Mouse (Mus musculus): ENCODE data around the gene Rsph14.

DNA sequence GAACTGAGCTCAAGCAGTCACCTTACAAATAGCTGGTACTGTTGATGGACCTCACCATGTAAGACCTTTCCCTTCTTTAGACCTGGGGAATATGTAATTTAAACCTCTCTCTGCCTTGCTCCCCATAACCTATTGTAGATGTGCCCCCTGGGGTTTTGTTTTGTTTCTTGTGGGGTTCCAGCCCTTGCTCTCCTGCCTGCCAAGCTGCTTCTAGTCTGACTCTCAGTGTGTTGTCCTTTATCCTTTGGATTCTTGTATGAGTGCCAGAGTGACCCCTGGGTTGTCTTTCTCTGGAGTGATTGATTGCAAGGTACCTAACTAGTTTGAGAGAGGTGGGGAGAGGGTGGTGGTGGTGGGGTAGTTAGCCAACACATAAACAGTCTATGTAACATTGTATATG, 35.1 kb upstream of the Rsph14 start:
- TF ChIP-seq CTCF (IDR thresholded peaks at IDR 0.05; ENCODE audit: low read depth, low read length): no peak
- TF ChIP-seq POLR2A (IDR thresholded peaks at IDR 0.05; ENCODE audit: borderline replicate concordance, low read depth, low read length): no peak

Data from bone marrow macrophage, adult 2 months (primary cell).